Mouse (Mus musculus) olfactory bulb, adult 2 months (tissue): ENCODE data around the gene Creb5. TPM values are rescaled to one million over a fixed set of nuclear protein-coding genes. Genes with fewer than 3 reads are reported as not detected.

Source experiments
- H3K27ac ChIP-seq: fragments of 200-500 bp; 2 replicates; pipeline ENCODE4 v1.5.1; 2012; ENCODE audit warnings: low read depth, low read length; ENCODE audit not compliant: insufficient read depth
- H3K4me1 ChIP-seq: fragments of 200-500 bp; 2 replicates; pipeline ENCODE4 v1.6.1; 2012; ENCODE audit warnings: low read length; ENCODE audit not compliant: control insufficient read depth, insufficient read depth
- H3K4me3 ChIP-seq: fragments of 200-500 bp; 2 replicates; pipeline ENCODE4 v1.5.1; 2012; ENCODE audit warnings: mild to moderate bottlenecking, low read depth, low read length, moderate library complexity; ENCODE audit not compliant: insufficient read depth
- CTCF ChIP-seq: fragments of 200-500 bp; IDR thresholded peaks from 2 replicates; pipeline ENCODE4 v1.5.1; 2012; ENCODE audit warnings: low read depth, mild to moderate bottlenecking, low read length, moderate library complexity; ENCODE audit not compliant: insufficient read depth
- POLR2A ChIP-seq: fragments of 200-500 bp; IDR thresholded peaks from 2 replicates; pipeline ENCODE4 v1.6.1; 2012; ENCODE audit warnings: mild to moderate bottlenecking, low read depth, low read length, moderate library complexity; ENCODE audit not compliant: insufficient read depth
- WGBS: fragments of 180-500 bp; shearing (Covaris S2); methylation state at CpG from one replicate; pipeline ENCODE4 v1.1.7; 2018; 5-methylcytosine and 5-hydroxymethylcytosine counted together
- polyA plus RNA-seq: library from polyadenylated mRNA; stranded (reverse); fragments of >200 nt; gene quantifications from 2 replicates; pipeline ENCODE4 v1.2.4, GENCODE M21; 2012; ENCODE audit warnings: low replicate concordance; ENCODE audit not compliant: missing spikeins, insufficient read depth, insufficient read length

The Creb5 gene
- polyA plus RNA-seq, 1 experiment: not detected

DNA sequence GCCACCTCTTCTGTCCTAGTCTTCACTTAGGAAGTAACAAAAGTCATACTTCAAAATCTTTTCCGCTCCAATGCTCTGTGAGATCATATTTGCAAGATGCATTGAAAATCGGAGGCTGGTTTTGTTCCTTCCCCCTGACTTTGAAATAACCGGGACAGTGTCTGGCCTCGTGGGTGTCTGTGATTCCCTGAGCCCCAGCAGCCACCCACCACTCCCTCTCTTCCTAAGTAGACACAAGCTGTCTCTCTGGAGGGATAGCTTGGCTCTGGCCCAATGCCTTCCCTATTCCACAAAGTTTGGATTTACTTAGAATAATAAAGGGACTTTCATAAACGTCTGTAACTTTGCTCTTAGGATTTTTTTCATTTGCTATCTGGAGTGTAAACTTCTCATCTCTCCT, 273.9 kb downstream of the Creb5 start:
- no peak for TF ChIP-seq POLR2A
- no peak for TF ChIP-seq CTCF
- WGBS: 72% methylated on average over 5 of the region's 5 CpGs

DNA sequence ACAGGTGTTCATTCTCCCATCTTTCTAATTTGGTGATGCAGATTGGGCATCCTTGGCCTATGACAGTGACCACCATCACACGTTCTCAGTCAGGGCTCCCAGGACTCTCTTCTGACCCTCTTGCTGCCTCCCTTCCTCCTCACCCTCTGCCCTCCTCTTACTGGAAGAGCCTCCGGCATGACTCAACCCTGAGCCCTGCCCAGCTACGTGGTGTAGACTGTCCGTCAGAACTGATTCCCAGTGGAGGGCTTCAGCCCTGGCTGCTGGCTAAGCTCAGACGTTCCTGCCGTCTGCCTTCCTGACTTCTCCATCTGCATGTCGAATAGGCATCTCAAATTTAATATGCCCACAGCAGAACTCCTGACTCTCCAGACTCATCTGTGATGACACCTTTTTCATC, 275.5 kb downstream of the Creb5 start:
- WGBS: 88% methylated on average over 7 of the region's 7 CpGs
- Histone ChIP-seq H3K27ac (no peak overlapping the region), H3K4me3 (no peak overlapping the region), H3K4me1 (no peaks in the 10 kb centered on the region)
- TF ChIP-seq CTCF (no peak), POLR2A (no peak)

More for the DNA sequence above, 273.9 kb downstream of the Creb5 start:
- Histone ChIP-seq H3K4me3 (no peak overlapping the region), H3K4me1 (no peaks in the 10 kb centered on the region), H3K27ac (no peak overlapping the region)

DNA sequence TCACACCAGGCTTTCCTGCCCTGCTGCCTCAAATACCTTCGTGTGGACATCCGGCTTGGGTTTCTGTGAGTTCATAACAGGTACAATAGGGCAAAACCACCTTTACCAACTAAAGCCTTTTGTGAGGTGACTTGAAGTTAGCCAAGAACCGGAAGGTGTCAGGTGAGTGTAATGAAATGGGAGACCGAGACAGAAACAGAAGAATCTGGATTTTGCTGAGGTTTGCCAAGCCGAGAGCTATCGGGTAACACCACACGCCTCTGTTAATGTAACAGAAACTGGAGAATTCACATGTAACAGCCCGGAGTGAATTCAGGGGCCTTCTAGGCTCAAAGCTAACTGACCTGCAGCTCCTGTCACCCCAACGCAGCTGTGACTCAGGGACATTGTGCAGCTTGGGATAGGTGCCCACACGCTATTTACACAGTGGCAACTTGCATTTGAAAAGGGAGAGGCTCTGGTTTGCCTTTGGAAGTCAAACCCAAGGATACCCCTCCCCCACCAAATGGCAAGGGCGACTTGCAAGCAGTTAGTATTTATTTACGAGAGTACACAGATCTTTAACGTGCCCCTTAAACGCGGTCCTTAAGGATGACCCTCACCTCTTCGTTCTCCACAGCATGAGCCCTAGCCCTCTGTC, 276.6 kb downstream of the Creb5 start:
- H3K27ac ChIP-seq: no peak overlapping the region
- 90% methylated on average over 16 of the region's 16 CpGs for WGBS
- no peak overlapping the region for H3K4me3 ChIP-seq
- TF ChIP-seq POLR2A: no peak
- TF ChIP-seq CTCF: no peak
- H3K4me1 ChIP-seq: no peaks in the 10 kb centered on the region

DNA sequence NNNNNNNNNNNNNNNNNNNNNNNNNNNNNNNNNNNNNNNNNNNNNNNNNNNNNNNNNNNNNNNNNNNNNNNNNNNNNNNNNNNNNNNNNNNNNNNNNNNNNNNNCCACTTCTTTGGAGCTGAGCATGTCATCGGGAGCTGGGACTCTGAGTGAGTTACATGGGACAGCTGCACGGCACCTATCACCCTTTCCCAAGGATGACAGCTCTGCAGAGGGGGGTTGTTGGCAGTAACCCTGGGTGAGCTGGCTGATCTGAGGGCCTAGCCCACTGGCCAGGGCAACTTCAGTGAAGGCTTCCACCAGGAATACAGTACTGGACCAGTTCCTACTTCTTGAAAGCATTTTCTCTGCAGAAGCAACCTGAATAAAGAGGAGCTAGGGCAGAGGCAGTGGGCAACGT, 282.4 kb downstream of the Creb5 start:
- TF ChIP-seq CTCF (no peak), POLR2A (no peak)
- 60% methylated on average over 3 of the region's 3 CpGs for WGBS
- Histone ChIP-seq H3K27ac (no peak overlapping the region), H3K4me3 (no peak overlapping the region), H3K4me1 (peaks cover 12% of the 10 kb centered on the region)

DNA sequence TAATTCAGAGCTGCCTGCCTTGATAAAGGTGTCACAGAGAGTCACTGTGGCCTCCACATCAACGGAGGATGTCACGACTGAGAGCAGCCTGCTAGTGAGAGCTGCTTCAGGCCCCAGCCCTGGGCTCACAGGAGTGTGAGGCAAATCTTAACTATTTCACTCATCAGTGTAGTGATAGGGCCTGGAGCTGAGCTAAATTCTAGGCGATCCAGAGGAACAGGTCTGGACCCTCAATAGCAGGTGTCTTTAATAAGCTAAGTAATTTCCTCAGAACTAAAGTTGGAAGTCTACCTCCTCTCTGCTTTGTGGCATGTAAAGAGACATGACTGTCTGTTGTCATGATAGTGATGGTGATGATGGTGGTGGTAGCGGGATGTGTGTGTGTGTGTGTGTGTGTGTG, 283.8 kb downstream of the Creb5 start:
- WGBS: 94% methylated on average over 4 of the region's 4 CpGs
- TF ChIP-seq POLR2A (no peak), CTCF (no peak)
- Histone ChIP-seq H3K4me1 (peaks cover 12% of the 10 kb centered on the region), H3K4me3 (no peak overlapping the region), H3K27ac (no peak overlapping the region)

DNA sequence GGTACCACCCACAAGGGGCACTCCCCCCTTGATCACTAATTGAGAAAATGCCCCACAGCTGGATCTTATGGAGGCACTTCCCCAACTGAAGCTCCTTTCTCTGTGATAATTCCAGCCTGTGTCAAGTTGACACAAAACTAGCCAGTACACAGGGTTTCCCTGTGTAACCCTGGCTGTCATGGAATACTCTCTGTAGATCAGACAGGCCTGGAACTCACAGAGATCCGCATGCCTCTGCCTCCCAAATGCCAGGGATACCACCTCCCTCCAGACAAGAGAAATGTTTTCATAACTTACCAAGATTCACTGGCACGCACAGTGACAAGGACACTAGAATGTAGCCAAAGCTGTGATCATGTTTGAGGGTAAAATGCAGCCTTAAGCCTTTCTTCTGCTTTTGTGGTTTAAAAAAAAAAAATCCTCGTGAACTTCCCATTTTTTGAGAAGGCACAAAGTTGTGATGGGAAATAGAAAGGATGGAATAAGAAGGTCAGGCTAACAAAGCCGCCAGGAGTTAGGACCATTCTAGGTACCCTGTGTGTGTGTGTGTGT, 284.6 kb downstream of the Creb5 start:
- H3K27ac ChIP-seq: no peak overlapping the region
- WGBS: 93% methylated on average over 4 of the region's 4 CpGs
- H3K4me3 ChIP-seq: no peak overlapping the region
- TF ChIP-seq POLR2A (no peak), CTCF (no peak)
- H3K4me1 ChIP-seq: peaks cover 12% of the 10 kb centered on the region

DNA sequence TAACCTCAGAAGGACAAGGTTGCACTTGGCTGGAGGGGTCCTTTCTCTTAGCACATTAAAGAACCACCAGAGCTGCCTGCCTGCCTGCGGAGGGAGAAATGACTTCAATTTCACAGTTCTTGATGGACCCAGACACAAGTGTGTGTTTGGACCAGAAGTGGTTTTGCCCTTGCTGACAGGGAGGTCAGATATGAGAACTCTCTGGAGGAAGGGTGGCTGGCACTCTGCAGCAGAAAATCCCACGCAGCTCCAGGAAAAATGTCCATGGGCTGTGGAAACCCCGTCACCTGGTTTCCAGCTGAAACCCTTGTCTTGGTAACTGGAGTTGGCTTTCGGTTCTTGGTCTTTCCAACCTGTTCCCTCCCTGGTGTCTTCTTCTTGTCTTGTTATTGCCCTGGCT, 285.4 kb downstream of the Creb5 start:
- Histone ChIP-seq H3K4me1 (peaks cover 12% of the 10 kb centered on the region), H3K4me3 (no peak overlapping the region), H3K27ac (no peak overlapping the region)
- WGBS: 83% methylated on average over 4 of the region's 4 CpGs
- no peak for TF ChIP-seq POLR2A
- TF ChIP-seq CTCF: no peak

DNA sequence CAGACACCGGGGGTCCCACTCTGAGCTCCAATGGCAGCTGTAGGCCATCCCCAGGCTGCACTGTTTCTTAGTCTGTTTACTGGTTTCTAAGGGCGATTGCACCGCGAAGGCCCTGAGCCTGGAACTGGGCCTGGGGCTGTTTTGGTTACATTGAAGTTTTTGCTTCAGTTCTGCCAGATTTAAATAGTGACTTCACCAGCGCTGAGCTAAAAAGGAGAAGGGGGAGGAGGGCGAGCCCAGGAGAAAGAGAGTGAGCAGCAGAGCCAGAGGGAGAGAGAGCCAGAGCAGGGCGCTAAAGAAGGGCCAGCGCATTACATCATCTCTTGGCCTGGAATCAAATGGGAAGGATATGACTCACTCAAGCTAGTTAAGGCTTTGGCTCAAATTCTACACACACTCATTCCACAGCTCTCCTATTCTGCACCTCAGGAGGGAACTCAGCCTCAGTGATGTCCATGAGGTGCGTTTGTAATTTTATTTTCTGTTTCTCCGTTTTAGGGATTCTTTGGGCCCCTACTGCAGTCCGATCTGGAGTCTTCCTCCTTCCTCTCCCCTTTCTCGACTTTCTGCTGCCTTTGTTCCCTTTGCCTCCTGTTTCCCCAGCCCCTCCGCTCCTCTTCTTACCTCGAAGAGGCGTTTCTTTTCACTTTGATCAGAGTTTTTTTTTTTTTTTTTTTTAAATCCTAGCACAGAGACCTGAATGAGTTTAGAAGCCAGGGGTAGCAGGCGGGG, 286.1 kb downstream of the Creb5 start:
- H3K4me1 ChIP-seq: peaks cover 12% of the 10 kb centered on the region
- WGBS: 5% methylated on average over 16 of the region's 16 CpGs
- no peak for TF ChIP-seq CTCF
- no peak for TF ChIP-seq POLR2A
- H3K27ac ChIP-seq: no peak overlapping the region
- peak overlapping the region; percentile 20; the same call in 1 of the 2 replicates for H3K4me3 ChIP-seq

DNA sequence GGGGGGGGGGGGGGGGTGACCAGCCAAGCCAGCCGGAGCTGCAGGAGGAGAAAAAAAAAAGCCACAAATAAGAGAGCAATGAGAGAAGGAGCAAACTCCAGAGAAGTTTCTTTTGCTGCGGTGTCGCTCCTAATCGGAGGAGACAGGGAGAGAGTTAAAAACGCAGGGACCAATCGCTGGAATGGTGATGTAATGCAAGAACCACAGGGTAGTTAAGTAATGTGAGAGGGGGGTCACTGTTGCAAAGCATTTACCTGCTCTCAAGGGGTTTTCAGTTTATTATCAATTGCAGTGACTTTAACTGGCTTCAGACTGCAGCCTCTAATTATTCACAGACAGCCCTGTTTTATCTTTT, 286.6 kb downstream of the Creb5 start:
- Histone ChIP-seq H3K4me1 (peaks cover 12% of the 10 kb centered on the region), H3K27ac (no peak overlapping the region), H3K4me3 (no peak overlapping the region)
- no peak for TF ChIP-seq CTCF
- TF ChIP-seq POLR2A: no peak
- WGBS: 2% methylated on average over 6 of the region's 6 CpGs

DNA sequence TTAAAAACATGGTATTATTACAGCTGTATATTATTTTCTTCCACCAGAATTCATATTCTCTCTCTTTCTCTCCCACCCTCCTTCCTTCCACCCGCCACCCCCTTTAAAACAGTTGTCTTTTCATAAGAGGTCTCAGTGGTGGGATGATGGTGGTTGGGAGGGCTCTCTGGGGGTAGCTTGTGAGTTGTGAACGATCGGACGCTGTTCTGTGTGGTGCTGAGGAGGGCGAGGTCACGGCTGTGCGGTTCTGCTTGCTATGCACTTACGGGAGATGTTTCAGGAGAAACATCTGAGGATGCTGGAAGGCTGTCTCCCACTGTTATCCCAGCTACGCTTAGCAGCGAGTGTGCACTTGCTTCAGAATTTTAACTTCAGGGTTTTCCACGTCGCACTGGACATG, 287.0 kb downstream of the Creb5 start:
- TF ChIP-seq POLR2A (no peak), CTCF (no peak)
- H3K27ac ChIP-seq: no peak overlapping the region
- H3K4me3 ChIP-seq: no peak overlapping the region
- WGBS: 25% methylated on average over 12 of the region's 12 CpGs
- peaks cover 12% of the 10 kb centered on the region for H3K4me1 ChIP-seq
